ENCODE assay signal across 15 mouse cellular contexts in genomic region chr6:52184668-52185067, GRCm38 (mm10). TPM values are rescaled to one million over a fixed set of nuclear protein-coding genes. Genes with fewer than 3 reads are reported as not detected.
A peak's percentile ranks its signal among the peaks of the same experiment; 100 is the strongest.
DNase-seq lines count a peak whose midpoint lies in the region; ATAC-seq and TF ChIP-seq lines count a peak whose summit lies in the region.
"Had no signal": no experiment of that assay in that cellular context is flagged by ENCODE, and none has a peak within 500 bp of the region (broad histone marks: within the 10 kb centered on the region; RNA-seq: fewer than 3 reads in every experiment).

No protein-coding gene starts in this region.

- H3K4me1 ChIP-seq in embryonic fibroblast, embryonic 13.5 days (ENCODE audit: control insufficient read depth, insufficient read depth, low read length), result peaks cover 7% of the 10 kb centered on the region
- peaks cover 79% of the 10 kb centered on the region for H3K4me1 ChIP-seq in kidney, embryonic 14.5 days (ENCODE audit: control insufficient read depth, insufficient read depth, low read length)
- peaks cover 99% of the 10 kb centered on the region for H3K4me1 ChIP-seq in neural tube, embryonic 12.5 days
- H3K4me1 ChIP-seq in heart, embryonic 10.5 days, result peaks cover 4% of the 10 kb centered on the region; the same call in 1 of the 2 replicates
- H3K4me1 ChIP-seq in forebrain, embryonic 12.5 days, result no peaks in the 10 kb centered on the region
- H3K4me1 ChIP-seq: megakaryocyte, embryonic 14.5 days had no signal

- no peak for TF ChIP-seq CTCF in embryonic fibroblast, embryonic 13.5 days (IDR thresholded peaks at IDR 0.05; ENCODE audit: borderline replicate concordance, insufficient read depth, low read length)

- peak; percentile 85 for DNase-seq in heart, adult 11 months
- DNase-seq in heart, adult 8-10 months (ENCODE audit: low spot score), result no peak
- DNase-seq in layer of hippocampus, adult 18-20 months (ENCODE audit: low spot score in 2 of 2), result no peak
- DNase-seq in heart, embryonic 10.5 days (ENCODE audit: low spot score), result no peak
- DNase-seq: cerebellum, postnatal 25 days; right cerebral cortex, postnatal 14 days had no signal

- no peak for TF ChIP-seq POLR2A in embryonic fibroblast, embryonic 13.5 days (IDR thresholded peaks at IDR 0.05; ENCODE audit: low read depth, low read length)

- 21% methylated on average over 6 of the region's 6 CpGs for WGBS in kidney, embryonic 14.5 days
- 4% methylated on average over 6 of the region's 6 CpGs for WGBS in neural tube, embryonic 12.5 days
- WGBS in heart, embryonic 10.5 days, result 6% methylated on average over 6 of the region's 6 CpGs
- 4% methylated on average over 6 of the region's 6 CpGs for WGBS in forebrain, embryonic 12.5 days

- H3K9me3 ChIP-seq in kidney, embryonic 14.5 days (ENCODE audit: control insufficient read depth, low read length), result no peaks in the 10 kb centered on the region
- H3K9me3 ChIP-seq in neural tube, embryonic 12.5 days, result no peaks in the 10 kb centered on the region
- no peaks in the 10 kb centered on the region for H3K9me3 ChIP-seq in heart, embryonic 10.5 days
- H3K9me3 ChIP-seq in forebrain, embryonic 12.5 days, result no peaks in the 10 kb centered on the region
- H3K9me3 ChIP-seq: G1E; limb, embryonic 13.5 days; megakaryocyte, embryonic 14.5 days had no signal

- peak overlapping the region; percentile 25; the same call in 1 of the 2 replicates for H3K4me2 ChIP-seq in kidney, embryonic 14.5 days (replicated peaks; ENCODE audit: low read depth, low read length)
- peak overlapping the region; percentile 99 for H3K4me2 ChIP-seq in neural tube, embryonic 12.5 days (replicated peaks)
- no peak overlapping the region for H3K4me2 ChIP-seq in forebrain, embryonic 12.5 days

- H3K27ac ChIP-seq in embryonic fibroblast, embryonic 13.5 days (ENCODE audit: insufficient read depth, low read length), result peak overlapping the region; percentile 24; the same call in 1 of the 2 replicates
- peak overlapping the region; percentile 94 for H3K27ac ChIP-seq in kidney, embryonic 14.5 days (ENCODE audit: low read depth, low read length)
- H3K27ac ChIP-seq in neural tube, embryonic 12.5 days, result peak overlapping the region; percentile 77
- no peak overlapping the region for H3K27ac ChIP-seq in heart, embryonic 10.5 days
- H3K27ac ChIP-seq in forebrain, embryonic 12.5 days, result no peak overlapping the region
- H3K27ac ChIP-seq: limb, embryonic 13.5 days had no signal

- no peak for ATAC-seq in kidney, embryonic 14.5 days (ENCODE audit: low FRiP score, low TSS enrichment)
- no peak for ATAC-seq in neural tube, embryonic 12.5 days (ENCODE audit: low FRiP score, low read depth)
- ATAC-seq in forebrain, embryonic 12.5 days (ENCODE audit: low FRiP score), result no peak

- no peak overlapping the region for H3K4me3 ChIP-seq in embryonic fibroblast, embryonic 13.5 days (ENCODE audit: insufficient read depth, low read length)
- no peak overlapping the region for H3K4me3 ChIP-seq in kidney, embryonic 14.5 days (ENCODE audit: low read length)
- peak overlapping the region; percentile 9; the same call in 1 of the 2 replicates for H3K4me3 ChIP-seq in neural tube, embryonic 12.5 days
- no peak overlapping the region for H3K4me3 ChIP-seq in heart, embryonic 10.5 days
- H3K4me3 ChIP-seq in forebrain, embryonic 12.5 days (replicated peaks), result no peak overlapping the region
- H3K4me3 ChIP-seq: limb, embryonic 13.5 days; megakaryocyte, embryonic 14.5 days had no signal

- H3K9ac ChIP-seq in kidney, embryonic 14.5 days (ENCODE audit: low read depth, low read length), result peak overlapping the region; percentile 13; the same call in 1 of the 2 replicates
- H3K9ac ChIP-seq in neural tube, embryonic 12.5 days, result peak overlapping the region; percentile 33
- no peak overlapping the region for H3K9ac ChIP-seq in forebrain, embryonic 12.5 days
- H3K9ac ChIP-seq: limb, embryonic 13.5 days had no signal

- H3K27me3 ChIP-seq in kidney, embryonic 14.5 days (ENCODE audit: control insufficient read depth, insufficient read depth, low read length), result no peaks in the 10 kb centered on the region
- no peaks in the 10 kb centered on the region for H3K27me3 ChIP-seq in neural tube, embryonic 12.5 days (replicated peaks)
- H3K27me3 ChIP-seq in heart, embryonic 10.5 days (ENCODE audit: insufficient read depth, poor library complexity, severe bottlenecking), result peaks cover 100% of the 10 kb centered on the region
- peaks cover 100% of the 10 kb centered on the region for H3K27me3 ChIP-seq in forebrain, embryonic 12.5 days

- H3K36me3 ChIP-seq in kidney, embryonic 14.5 days (ENCODE audit: control insufficient read depth, insufficient read depth, low read length), result peaks cover 26% of the 10 kb centered on the region; the same call in 1 of the 2 replicates
- peaks cover 23% of the 10 kb centered on the region for H3K36me3 ChIP-seq in neural tube, embryonic 12.5 days
- H3K36me3 ChIP-seq in heart, embryonic 10.5 days, result no peaks in the 10 kb centered on the region
- H3K36me3 ChIP-seq in forebrain, embryonic 12.5 days (replicated peaks), result no peaks in the 10 kb centered on the region
- H3K36me3 ChIP-seq: G1E; limb, embryonic 13.5 days had no signal

RNA-seq across cellular contexts. Expression of gene Hoxa4, which starts 6.9 kb away (rescaled TPM):
- total RNA-seq in heart, adult 8-10 months (2022), result under 1 TPM; 0.31 to 0.49 (median 0.38) TPM
- polyA plus RNA-seq in embryonic fibroblast, embryonic 13.5 days (2011; ENCODE audit: insufficient read length, low read depth, missing spikeins), result 3.0 and 4.2 TPM in 2 replicates
- polyA plus RNA-seq in kidney, embryonic 14.5 days (2014; fragmentation: Nextera tagmentation; extraction: Ambion mirVana), result 3.1 and 3.6 TPM in 2 replicates
- polyA plus RNA-seq in neural tube, embryonic 12.5 days (2016; fragmentation: Nextera tagmentation; extraction: Ambion mirVana), result 7.1 and 9.7 TPM in 2 replicates
- not detected for total RNA-seq in layer of hippocampus, adult 18-20 months (2021)
- polyA plus RNA-seq in heart, embryonic 10.5 days (2016; fragmentation: Nextera tagmentation; extraction: Ambion mirVana), result 0.17 and 1.4 TPM in 2 replicates
- polyA plus RNA-seq in forebrain, embryonic 12.5 days (2016; fragmentation: Nextera tagmentation; extraction: Ambion mirVana), result not detected in 2 replicates
- total RNA-seq: G1E; layer of hippocampus, adult 8-10 months had no signal
- polyA plus RNA-seq: G1E had no signal

RNA-seq across cellular contexts. Expression of gene 5730596B20Rik, which starts 7.4 kb away (rescaled TPM):
- under 1 TPM in 1 of 4 experiments, not detected in 3; 0.06 TPM for total RNA-seq in heart, adult 8-10 months (2022)
- 0.23 TPM in 1 of 2 replicates, not detected in the other for polyA plus RNA-seq in embryonic fibroblast, embryonic 13.5 days (2011; ENCODE audit: insufficient read length, low read depth, missing spikeins)
- polyA plus RNA-seq in kidney, embryonic 14.5 days (2014; fragmentation: Nextera tagmentation; extraction: Ambion mirVana), result 2.7 and 2.9 TPM in 2 replicates
- 6.4 and 7.0 TPM in 2 replicates for polyA plus RNA-seq in neural tube, embryonic 12.5 days (2016; fragmentation: Nextera tagmentation; extraction: Ambion mirVana)
- total RNA-seq in layer of hippocampus, adult 18-20 months (2021), result not detected
- polyA plus RNA-seq in heart, embryonic 10.5 days (2016; fragmentation: Nextera tagmentation; extraction: Ambion mirVana), result 0.07 and 1.5 TPM in 2 replicates
- not detected in 2 replicates for polyA plus RNA-seq in forebrain, embryonic 12.5 days (2016; fragmentation: Nextera tagmentation; extraction: Ambion mirVana)
- total RNA-seq: layer of hippocampus, adult 8-10 months had no signal
- polyA plus RNA-seq: G1E; heart, embryonic 14.5 days had no signal

RNA-seq across cellular contexts. Expression of gene Hoxa5, which starts 19.7 kb away (rescaled TPM):
- total RNA-seq in heart, adult 8-10 months (2022), result under 1 TPM; 0.41 to 0.69 (median 0.57) TPM
- polyA plus RNA-seq in embryonic fibroblast, embryonic 13.5 days (2011; ENCODE audit: insufficient read length, low read depth, missing spikeins), result 11.9 and 18.6 TPM in 2 replicates
- polyA plus RNA-seq in kidney, embryonic 14.5 days (2014; fragmentation: Nextera tagmentation; extraction: Ambion mirVana), result 15.7 and 16.6 TPM in 2 replicates
- 72.6 and 76.1 TPM in 2 replicates for polyA plus RNA-seq in neural tube, embryonic 12.5 days (2016; fragmentation: Nextera tagmentation; extraction: Ambion mirVana)
- not detected for total RNA-seq in layer of hippocampus, adult 18-20 months (2021)
- 0.58 and 6.0 TPM in 2 replicates for polyA plus RNA-seq in heart, embryonic 10.5 days (2016; fragmentation: Nextera tagmentation; extraction: Ambion mirVana)
- polyA plus RNA-seq in forebrain, embryonic 12.5 days (2016; fragmentation: Nextera tagmentation; extraction: Ambion mirVana), result not detected in 2 replicates
- total RNA-seq: layer of hippocampus, adult 8-10 months had no signal
- polyA plus RNA-seq: G1E had no signal

RNA-seq across cellular contexts. Expression of gene Hoxa2, which starts 20.0 kb away (rescaled TPM):
- total RNA-seq in heart, adult 8-10 months (2022), result under 1 TPM in 3 of 4 experiments, not detected in 1; 0.20 to 0.34 (median 0.22) TPM
- polyA plus RNA-seq in embryonic fibroblast, embryonic 13.5 days (2011; ENCODE audit: insufficient read length, low read depth, missing spikeins), result 4.3 and 4.8 TPM in 2 replicates
- polyA plus RNA-seq in kidney, embryonic 14.5 days (2014; fragmentation: Nextera tagmentation; extraction: Ambion mirVana), result 4.7 and 5.5 TPM in 2 replicates
- polyA plus RNA-seq in neural tube, embryonic 12.5 days (2016; fragmentation: Nextera tagmentation; extraction: Ambion mirVana), result 25.6 and 34.2 TPM in 2 replicates
- not detected for total RNA-seq in layer of hippocampus, adult 18-20 months (2021)
- polyA plus RNA-seq in heart, embryonic 10.5 days (2016; fragmentation: Nextera tagmentation; extraction: Ambion mirVana), result 4.3 and 10.3 TPM in 2 replicates
- polyA plus RNA-seq in forebrain, embryonic 12.5 days (2016; fragmentation: Nextera tagmentation; extraction: Ambion mirVana), result not detected in 2 replicates
- total RNA-seq: G1E; layer of hippocampus, adult 8-10 months had no signal
- polyA plus RNA-seq: G1E had no signal

RNA-seq across cellular contexts. Expression of gene Hoxa6, which starts 23.9 kb away (rescaled TPM):
- not detected for total RNA-seq in heart, adult 8-10 months (2022)
- polyA plus RNA-seq in embryonic fibroblast, embryonic 13.5 days (2011; ENCODE audit: insufficient read length, low read depth, missing spikeins), result 2.8 and 4.2 TPM in 2 replicates
- polyA plus RNA-seq in kidney, embryonic 14.5 days (2014; fragmentation: Nextera tagmentation; extraction: Ambion mirVana), result 4.4 TPM in 2 replicates
- 34.7 and 34.9 TPM in 2 replicates for polyA plus RNA-seq in neural tube, embryonic 12.5 days (2016; fragmentation: Nextera tagmentation; extraction: Ambion mirVana)
- total RNA-seq in layer of hippocampus, adult 18-20 months (2021), result not detected
- 0.30 TPM in 1 of 2 replicates, not detected in the other for polyA plus RNA-seq in heart, embryonic 10.5 days (2016; fragmentation: Nextera tagmentation; extraction: Ambion mirVana)
- not detected in 2 replicates for polyA plus RNA-seq in forebrain, embryonic 12.5 days (2016; fragmentation: Nextera tagmentation; extraction: Ambion mirVana)
- total RNA-seq: layer of hippocampus, adult 8-10 months had no signal
- polyA plus RNA-seq: G1E; heart, embryonic 14.5 days had no signal

Comparison
In these comparisons a context has a peak if more than half of its experiments do, and no peak if none do; other contexts are left out.
1. H3K27ac ChIP-seq: peak in embryonic fibroblast, embryonic 13.5 days (single experiment), kidney, embryonic 14.5 days (single experiment) and neural tube, embryonic 12.5 days (single experiment); none in heart, embryonic 10.5 days (single experiment) and forebrain, embryonic 12.5 days (single experiment).